Mouse (Mus musculus): Measurements from ENCODE around the gene Shb. TPM values are rescaled to one million over a fixed set of nuclear protein-coding genes. Genes with fewer than 3 reads are reported as not detected.

Shb gene
- polyA plus RNA-seq, 1 experiment from 2014 or later: 7.2 TPM

GRCm38 (mm10) chr4:45455001-45455400 lies 77.3 kb downstream of the Shb start:
- H3K4me1 ChIP-seq (replicated peaks): peaks cover 19% of the 10 kb centered on the region
- no peak overlapping the region for H3K4me2 ChIP-seq
- no peaks in the 10 kb centered on the region for H3K36me3 ChIP-seq
- no peak for ATAC-seq (ENCODE audit: low FRiP score, low read depth)
- no peaks in the 10 kb centered on the region for H3K9me3 ChIP-seq
- H3K4me3 ChIP-seq: no peak overlapping the region
- H3K27ac ChIP-seq (replicated peaks): no peak overlapping the region
- H3K27me3 ChIP-seq: no peaks in the 10 kb centered on the region
- WGBS: 88% methylated on average over 4 of the region's 4 CpGs
- H3K9ac ChIP-seq: no peak overlapping the region

- ATAC-seq (ENCODE audit: low FRiP score, low read depth): no peak
- Histone ChIP-seq H3K27ac (replicated peaks) (no peak overlapping the region), H3K27me3 (no peaks in the 10 kb centered on the region), H3K4me2 (no peak overlapping the region), H3K9ac (no peak overlapping the region), H3K4me1 (replicated peaks) (peaks cover 29% of the 10 kb centered on the region), H3K9me3 (no peaks in the 10 kb centered on the region), H3K36me3 (no peaks in the 10 kb centered on the region), H3K4me3 (no peak overlapping the region)
- WGBS: 59% methylated on average over 3 of the region's 3 CpGs
Observed at GRCm38 (mm10) chr4:45453271-45453851, 78.9 kb downstream of the Shb start.

GRCm38 (mm10) chr4:45452569-45453111 lies 79.6 kb downstream of the Shb start:
- peak; percentile 25; the same call in 1 of the 2 replicates for ATAC-seq (ENCODE audit: low FRiP score, low read depth)
- Histone ChIP-seq H3K4me1 (replicated peaks) (peaks cover 29% of the 10 kb centered on the region), H3K27ac (replicated peaks) (no peak overlapping the region), H3K4me2 (no peak overlapping the region), H3K9me3 (no peaks in the 10 kb centered on the region), H3K36me3 (no peaks in the 10 kb centered on the region), H3K9ac (no peak overlapping the region), H3K27me3 (no peaks in the 10 kb centered on the region), H3K4me3 (no peak overlapping the region)
- 58% methylated on average over 7 of the region's 7 CpGs for WGBS

- no peak for ATAC-seq (ENCODE audit: low FRiP score, low read depth)
- Histone ChIP-seq H3K4me2 (no peak overlapping the region), H3K4me3 (no peak overlapping the region), H3K4me1 (replicated peaks) (peaks cover 24% of the 10 kb centered on the region), H3K36me3 (no peaks in the 10 kb centered on the region), H3K9ac (no peak overlapping the region), H3K27me3 (no peaks in the 10 kb centered on the region), H3K9me3 (no peaks in the 10 kb centered on the region), H3K27ac (replicated peaks) (no peak overlapping the region)
- WGBS: 47% methylated on average over 5 of the region's 5 CpGs
Observed at GRCm38 (mm10) chr4:45449012-45449411, 83.3 kb downstream of the Shb start.

DNA sequence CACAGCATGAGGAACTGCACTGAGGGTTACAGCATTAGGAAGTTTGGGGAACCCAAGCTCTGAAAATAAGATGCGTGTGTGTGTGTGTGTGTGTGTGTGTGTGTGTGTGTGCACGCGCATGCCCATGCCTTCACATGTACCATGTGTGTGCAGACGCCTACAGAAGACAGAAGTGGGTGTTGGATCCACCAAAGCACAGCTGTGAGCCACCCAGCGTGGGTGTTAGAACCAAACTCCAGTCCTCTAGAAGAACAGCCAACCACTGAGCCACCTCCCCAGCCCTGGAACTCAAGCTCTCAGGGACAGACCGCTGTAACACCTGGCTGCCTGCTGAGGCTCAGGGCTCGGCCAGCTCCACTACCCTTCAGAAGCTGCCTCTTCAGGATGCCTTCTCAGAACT lies 83.8 kb downstream of the Shb start:
- ATAC-seq (ENCODE audit: low FRiP score, low read depth): no peak
- no peak overlapping the region for H3K9ac ChIP-seq
- no peak overlapping the region for H3K4me3 ChIP-seq
- peaks cover 21% of the 10 kb centered on the region for H3K4me1 ChIP-seq (replicated peaks)
- no peaks in the 10 kb centered on the region for H3K27me3 ChIP-seq
- H3K27ac ChIP-seq (replicated peaks): no peak overlapping the region
- H3K9me3 ChIP-seq: no peaks in the 10 kb centered on the region
- H3K4me2 ChIP-seq: no peak overlapping the region
- H3K36me3 ChIP-seq: no peaks in the 10 kb centered on the region
- WGBS: 79% methylated on average over 7 of the region's 7 CpGs

DNA sequence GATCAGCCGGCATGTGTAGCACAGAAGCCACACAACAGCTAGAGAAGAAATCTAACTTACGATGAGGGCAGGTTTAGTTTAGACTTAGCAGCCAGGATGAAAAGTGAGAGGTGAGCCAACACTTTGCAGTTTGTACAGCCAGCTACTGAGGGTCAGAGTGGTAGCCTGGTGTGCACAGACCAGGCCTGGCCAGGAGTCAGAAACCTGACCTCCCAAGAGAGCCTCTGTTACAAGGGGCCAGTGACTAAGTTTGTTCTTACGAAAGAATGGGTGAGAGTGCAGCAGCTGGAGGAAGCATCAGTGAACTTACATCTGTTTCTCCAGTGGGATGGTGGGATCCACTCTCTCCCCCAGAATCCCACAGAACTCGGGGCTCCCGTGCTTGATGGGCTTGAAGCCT lies 85.1 kb downstream of the Shb start:
- H3K27me3 ChIP-seq: no peaks in the 10 kb centered on the region
- H3K4me2 ChIP-seq: no peak overlapping the region
- peaks cover 10% of the 10 kb centered on the region; the same call in 1 of the 2 replicates for H3K4me1 ChIP-seq (replicated peaks)
- ATAC-seq (ENCODE audit: low FRiP score, low read depth): no peak
- no peak overlapping the region for H3K9ac ChIP-seq
- WGBS: 89% methylated on average over 5 of the region's 5 CpGs
- no peak overlapping the region for H3K27ac ChIP-seq (replicated peaks)
- no peak overlapping the region for H3K4me3 ChIP-seq
- no peaks in the 10 kb centered on the region for H3K36me3 ChIP-seq
- no peaks in the 10 kb centered on the region for H3K9me3 ChIP-seq

GRCm38 (mm10) chr4:45445235-45445634 lies 87.0 kb downstream of the Shb start:
- Histone ChIP-seq H3K27me3 (no peaks in the 10 kb centered on the region), H3K4me3 (no peak overlapping the region), H3K4me1 (replicated peaks) (peaks cover 10% of the 10 kb centered on the region), H3K9me3 (no peaks in the 10 kb centered on the region), H3K27ac (replicated peaks) (no peak overlapping the region), H3K4me2 (no peak overlapping the region), H3K9ac (no peak overlapping the region), H3K36me3 (no peaks in the 10 kb centered on the region)
- no peak for ATAC-seq (ENCODE audit: low FRiP score, low read depth)
- 57% methylated on average over 3 of the region's 3 CpGs for WGBS

DNA sequence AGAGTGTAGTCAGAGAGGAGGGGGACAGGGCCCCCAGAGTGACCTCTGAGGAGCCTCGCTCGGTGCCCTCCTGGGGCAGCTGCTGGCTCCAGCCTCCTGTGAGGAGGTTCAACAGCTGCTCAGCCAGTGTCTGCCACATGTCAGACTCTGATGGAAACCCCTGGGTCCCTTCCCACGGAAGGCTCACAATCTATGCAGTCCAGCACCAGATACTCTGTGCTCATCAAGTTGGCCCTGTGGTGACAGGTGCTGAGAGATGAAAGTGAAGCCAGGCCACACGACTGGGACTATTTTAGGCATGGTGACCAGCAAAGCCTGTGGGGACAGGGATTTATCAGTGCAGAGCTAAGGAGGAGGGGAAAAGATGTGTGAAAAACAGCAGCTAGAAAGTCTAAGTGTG lies 87.5 kb downstream of the Shb start:
- H3K36me3 ChIP-seq: no peaks in the 10 kb centered on the region
- H3K9me3 ChIP-seq: no peaks in the 10 kb centered on the region
- H3K27ac ChIP-seq (replicated peaks): no peak overlapping the region
- H3K4me2 ChIP-seq: no peak overlapping the region
- H3K4me3 ChIP-seq: no peak overlapping the region
- H3K27me3 ChIP-seq: no peaks in the 10 kb centered on the region
- 50% methylated on average over 4 of the region's 4 CpGs for WGBS
- H3K4me1 ChIP-seq (replicated peaks): peaks cover 10% of the 10 kb centered on the region
- no peak overlapping the region for H3K9ac ChIP-seq
- no peak for ATAC-seq (ENCODE audit: low FRiP score, low read depth)

GRCm38 (mm10) chr4:45443652-45444051 lies 88.6 kb downstream of the Shb start:
- no peaks in the 10 kb centered on the region for H3K36me3 ChIP-seq
- ATAC-seq (ENCODE audit: low FRiP score, low read depth): no peak
- no peak overlapping the region for H3K27ac ChIP-seq (replicated peaks)
- H3K9ac ChIP-seq: no peak overlapping the region
- no peaks in the 10 kb centered on the region for H3K27me3 ChIP-seq
- peaks cover 11% of the 10 kb centered on the region for H3K4me1 ChIP-seq (replicated peaks)
- H3K9me3 ChIP-seq: no peaks in the 10 kb centered on the region
- H3K4me3 ChIP-seq: no peak overlapping the region
- WGBS: 83% methylated on average over 7 of the region's 7 CpGs
- H3K4me2 ChIP-seq: no peak overlapping the region

GRCm38 (mm10) chr4:45442237-45442636 lies 90.0 kb downstream of the Shb start:
- no peaks in the 10 kb centered on the region for H3K27me3 ChIP-seq
- no peaks in the 10 kb centered on the region for H3K9me3 ChIP-seq
- H3K27ac ChIP-seq (replicated peaks): no peak overlapping the region
- no peak overlapping the region for H3K9ac ChIP-seq
- no peaks in the 10 kb centered on the region for H3K36me3 ChIP-seq
- ATAC-seq (ENCODE audit: low FRiP score, low read depth): no peak
- peaks cover 22% of the 10 kb centered on the region for H3K4me1 ChIP-seq (replicated peaks)
- 68% methylated on average over 3 of the region's 3 CpGs for WGBS
- no peak overlapping the region for H3K4me2 ChIP-seq
- no peak overlapping the region for H3K4me3 ChIP-seq

DNA sequence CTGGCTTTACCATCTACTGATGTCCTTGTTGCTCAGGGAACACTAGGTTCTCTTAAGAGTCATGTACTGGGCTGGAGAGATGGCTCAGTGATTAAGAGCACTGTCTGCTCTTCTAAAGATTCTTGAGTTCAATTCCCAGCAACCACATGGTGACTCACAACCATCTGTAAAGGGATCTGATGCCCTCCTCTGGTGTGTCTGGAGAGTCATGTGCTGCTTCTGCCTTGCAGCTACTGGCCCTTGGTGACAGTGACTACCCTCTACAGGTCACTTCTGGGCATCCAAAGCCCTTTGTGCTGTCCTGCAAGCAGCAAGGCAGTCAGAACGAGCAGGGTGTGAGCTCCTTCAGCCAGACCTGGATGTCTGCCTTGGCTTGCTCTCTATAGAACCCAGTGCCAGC lies 90.5 kb downstream of the Shb start:
- no peak for ATAC-seq (ENCODE audit: low FRiP score, low read depth)
- no peaks in the 10 kb centered on the region for H3K9me3 ChIP-seq
- H3K4me3 ChIP-seq: no peak overlapping the region
- no peaks in the 10 kb centered on the region for H3K27me3 ChIP-seq
- H3K9ac ChIP-seq: no peak overlapping the region
- no peak overlapping the region for H3K4me2 ChIP-seq
- no peaks in the 10 kb centered on the region for H3K36me3 ChIP-seq
- H3K27ac ChIP-seq (replicated peaks): no peak overlapping the region
- WGBS: 55% methylated on average over 1 of the region's 1 CpGs
- peaks cover 26% of the 10 kb centered on the region for H3K4me1 ChIP-seq (replicated peaks)

GRCm38 (mm10) chr4:45439281-45439680 lies 93.0 kb downstream of the Shb start:
- no peaks in the 10 kb centered on the region for H3K36me3 ChIP-seq
- H3K27me3 ChIP-seq: no peaks in the 10 kb centered on the region
- 38% methylated on average over 5 of the region's 5 CpGs for WGBS
- no peak for ATAC-seq (ENCODE audit: low FRiP score, low read depth)
- H3K4me3 ChIP-seq: no peak overlapping the region
- H3K9me3 ChIP-seq: no peaks in the 10 kb centered on the region
- no peak overlapping the region for H3K9ac ChIP-seq
- no peak overlapping the region for H3K4me2 ChIP-seq
- peaks cover 47% of the 10 kb centered on the region for H3K4me1 ChIP-seq (replicated peaks)
- peak overlapping the region; percentile 30 for H3K27ac ChIP-seq (replicated peaks)

DNA sequence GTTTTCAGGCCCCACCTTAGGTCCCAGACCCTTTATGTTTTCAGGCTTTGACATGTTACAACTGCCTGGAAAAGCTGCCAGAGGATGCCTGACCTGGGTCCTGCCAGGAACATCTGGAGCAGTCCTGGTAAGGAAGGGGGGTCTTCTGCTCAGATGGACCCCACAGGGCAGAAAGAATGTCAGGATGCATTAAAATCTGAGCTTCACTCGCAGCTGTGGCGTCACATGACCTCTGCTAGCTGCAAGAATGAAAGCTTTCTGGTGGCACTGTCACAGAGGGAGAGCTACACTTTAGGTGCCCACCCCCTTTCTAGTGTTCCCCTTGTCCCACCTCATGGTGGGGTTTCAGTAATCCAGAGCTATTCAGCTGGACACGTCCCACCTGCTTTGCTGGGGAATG lies 95.3 kb downstream of the Shb start:
- no peaks in the 10 kb centered on the region for H3K36me3 ChIP-seq
- H3K27me3 ChIP-seq: no peaks in the 10 kb centered on the region
- no peak for ATAC-seq (ENCODE audit: low FRiP score, low read depth)
- H3K9me3 ChIP-seq: no peaks in the 10 kb centered on the region
- H3K4me2 ChIP-seq: no peak overlapping the region
- WGBS: 41% methylated on average over 3 of the region's 3 CpGs
- no peak overlapping the region for H3K4me3 ChIP-seq
- no peak overlapping the region for H3K27ac ChIP-seq (replicated peaks)
- 0 out of 2 replicates have a peak overlapping the region, but pooled peaks have one; percentile 3 for H3K9ac ChIP-seq
- peaks cover 56% of the 10 kb centered on the region for H3K4me1 ChIP-seq (replicated peaks)

Measured in hindbrain, embryonic 15.5 days (tissue).